Mouse (Mus musculus): ENCODE results near the gene Lpp. TPM values are rescaled to one million over a fixed set of nuclear protein-coding genes. Genes with fewer than 3 reads are reported as not detected.

Lpp gene
- total and polyA plus RNA-seq, 3 experiments: 0.64 to 1.2 (median 0.68) TPM

DNA sequence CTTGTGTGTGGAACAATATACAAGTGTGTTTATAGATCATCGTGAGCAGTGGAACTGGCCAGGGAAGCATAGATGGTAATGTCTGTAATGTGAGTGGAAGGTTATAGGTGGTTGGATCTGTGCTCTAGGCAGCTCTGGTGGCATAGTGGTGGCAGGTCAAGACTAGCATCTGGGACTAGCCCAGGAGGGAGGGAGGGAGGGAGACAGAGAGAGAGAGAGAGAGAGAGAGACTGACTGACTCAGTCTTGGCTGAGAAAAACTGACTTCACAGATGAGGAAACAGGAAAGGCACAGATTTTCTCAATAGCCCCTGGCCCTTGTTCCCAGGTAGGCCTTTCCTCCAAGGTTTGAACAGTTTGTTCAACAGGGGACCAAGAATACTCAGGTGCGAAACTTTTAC is 7.5 kb downstream of the Lpp start (continued):
- TF ChIP-seq MAFK (IDR thresholded peaks at IDR 0.05; ENCODE audit: insufficient replicate concordance, low read length): no peak

GRCm38 (mm10) chr16:24402801-24403200 is 9.5 kb downstream of the Lpp start:
- dilution Hi-C loops (cut with MboI; ENCODE audit: extremely low pct_ligation_motif_present, extremely low pct_unique_long_range_greater_than_20kb, low sequenced_read_pairs) (no loop called here), in situ Hi-C loops (cut with MboI; ENCODE audit: low pct_ligation_motif_present, low pct_unique_long_range_greater_than_20kb, low sequenced_read_pairs) (no loop called here)
- H3K27me3 ChIP-seq (replicated peaks): no peaks in the 10 kb centered on the region
- no peak overlapping the region for H3K27ac ChIP-seq (ENCODE audit: insufficient read depth, low read depth)
- DNase-seq (ENCODE audit: extremely low read depth): no peak
- H3K79me2 ChIP-seq (replicated peaks; ENCODE audit: control insufficient read depth, extremely low read depth, insufficient read depth, poor library complexity, severe bottlenecking): no peaks in the 10 kb centered on the region
- H3K4me3 ChIP-seq (replicated peaks in 1 of 3; ENCODE audit: low read depth in 2 of 3, low read length in 2 of 3, poor library complexity in 1 of 3): no peak overlapping the region
- no peaks in the 10 kb centered on the region for H3K4me1 ChIP-seq (ENCODE audit: control insufficient read depth in 1 of 2, insufficient read depth in 2 of 2)
- peaks cover 7% of the 10 kb centered on the region for H3K9me3 ChIP-seq (replicated peaks; ENCODE audit: low read length)
- H3K9ac ChIP-seq (ENCODE audit: insufficient read depth, low read depth): no peak overlapping the region
- TF ChIP-seq ELF1 (IDR thresholded peaks at IDR 0.05; ENCODE audit: low read depth, low read length) (no peak), CTCF (conservative IDR thresholded peaks at IDR 0.05 in 1 of 2, IDR thresholded peaks at IDR 0.05 in 1 of 2; ENCODE audit: low read depth in 2 of 2, low read length in 2 of 2) (no peak), IRF4 (IDR thresholded peaks at IDR 0.05; ENCODE audit: low read depth, low read length) (no peak), GABPA (IDR thresholded peaks at IDR 0.05; ENCODE audit: insufficient replicate concordance, low read depth, low read length) (no peak), CHD2 (IDR thresholded peaks at IDR 0.05; ENCODE audit: low read length) (no peak)
- no peak overlapping the region for H3K4me2 ChIP-seq (ENCODE audit: insufficient read depth, low read depth, poor library complexity, severe bottlenecking)
- no peaks in the 10 kb centered on the region for H3K36me3 ChIP-seq (replicated peaks in 1 of 2; ENCODE audit: control insufficient read depth in 1 of 2, insufficient read depth in 1 of 2, low read length in 1 of 2)

DNA sequence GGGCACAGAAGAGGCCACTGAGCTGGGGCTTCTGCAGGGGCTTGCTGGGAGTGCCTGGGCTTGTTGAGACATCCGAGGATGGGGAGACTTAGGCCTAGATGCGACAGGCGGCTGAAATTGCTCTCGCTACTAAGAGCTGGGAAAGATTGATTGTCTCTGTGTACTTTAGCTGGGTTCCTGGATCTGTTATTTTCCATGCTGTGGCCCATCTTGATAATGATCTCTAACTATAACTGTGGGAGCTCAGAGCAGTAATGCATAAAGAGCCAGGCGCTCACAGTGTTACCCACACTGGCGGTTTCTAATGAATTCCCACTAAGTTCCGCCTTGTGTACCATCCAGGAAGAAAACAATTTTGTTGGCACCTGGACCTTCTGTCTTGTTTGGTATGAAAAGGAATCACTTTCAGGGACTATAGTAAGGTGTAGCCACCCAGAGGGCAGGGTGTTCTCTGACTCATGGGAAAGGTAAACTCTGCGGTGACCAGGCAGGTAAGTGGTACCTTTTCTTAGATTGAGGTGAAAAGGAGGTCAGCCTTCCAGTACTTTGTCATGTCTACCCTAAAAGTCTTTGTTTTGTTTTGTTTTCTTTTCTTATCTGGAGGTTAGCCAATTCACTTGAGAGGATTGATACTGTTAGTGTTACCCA is 10.6 kb downstream of the Lpp start:
- peaks cover 7% of the 10 kb centered on the region for H3K9me3 ChIP-seq (replicated peaks; ENCODE audit: low read length)
- H3K36me3 ChIP-seq (replicated peaks in 1 of 2; ENCODE audit: control insufficient read depth in 1 of 2, insufficient read depth in 1 of 2, low read length in 1 of 2): no peaks in the 10 kb centered on the region
- dilution Hi-C loops (cut with MboI; ENCODE audit: extremely low pct_ligation_motif_present, extremely low pct_unique_long_range_greater_than_20kb, low sequenced_read_pairs): no loop called here
- H3K4me3 ChIP-seq (replicated peaks in 1 of 3; ENCODE audit: low read depth in 2 of 3, low read length in 2 of 3, poor library complexity in 1 of 3): no peak overlapping the region
- no peaks in the 10 kb centered on the region for H3K79me2 ChIP-seq (replicated peaks; ENCODE audit: control insufficient read depth, extremely low read depth, insufficient read depth, poor library complexity, severe bottlenecking)
- H3K4me2 ChIP-seq (ENCODE audit: insufficient read depth, low read depth, poor library complexity, severe bottlenecking): no peak overlapping the region
- in situ Hi-C loops (cut with MboI; ENCODE audit: low pct_ligation_motif_present, low pct_unique_long_range_greater_than_20kb, low sequenced_read_pairs): no loop called here
- TF ChIP-seq ZNF384 (IDR thresholded peaks at IDR 0.05; ENCODE audit: low read depth, low read length) (no peak), BHLHE40 (IDR thresholded peaks at IDR 0.05; ENCODE audit: low read depth, low read length) (no peak), NELFE (IDR thresholded peaks at IDR 0.05; ENCODE audit: low read depth, low read length) (no peak), E2F4 (IDR thresholded peaks at IDR 0.05; ENCODE audit: insufficient replicate concordance, low read depth, low read length) (no peak), JUN (IDR thresholded peaks at IDR 0.05; ENCODE audit: insufficient read depth, low read depth, low read length) (no peak), PAX5 (IDR thresholded peaks at IDR 0.05; ENCODE audit: low read length) (no peak), ZC3H11A (IDR thresholded peaks at IDR 0.05; ENCODE audit: low read depth, low read length) (no peak), GABPA (IDR thresholded peaks at IDR 0.05; ENCODE audit: insufficient replicate concordance, low read depth, low read length) (no peak), USF2 (conservative IDR thresholded peaks at IDR 0.05; ENCODE audit: low read depth, low read length) (no peak)
- no peak overlapping the region for H3K9ac ChIP-seq (ENCODE audit: insufficient read depth, low read depth)
- no peaks in the 10 kb centered on the region for H3K27me3 ChIP-seq (replicated peaks)
- H3K27ac ChIP-seq (ENCODE audit: insufficient read depth, low read depth): no peak overlapping the region
- no peaks in the 10 kb centered on the region for H3K4me1 ChIP-seq (ENCODE audit: control insufficient read depth in 1 of 2, insufficient read depth in 2 of 2)
- DNase-seq (ENCODE audit: extremely low read depth): no peak

Measured in CH12.LX (cell line).